Mouse (Mus musculus) adrenal gland, postnatal 25 days (tissue): ENCODE measurements around the gene Rexo4. TPM values are rescaled to one million over a fixed set of nuclear protein-coding genes. Genes with fewer than 3 reads are reported as not detected.

Experiments
- DNase-seq: peaks from one replicate; pipeline ENCODE4 v3.0.0; 2021; ENCODE audit warnings: mixed read lengths
- long read RNA-seq: library from polyadenylated mRNA; stranded (forward); transcript quantifications from one replicate; pipeline ENCODE4 v2.0.0, GENCODE M21; 2021
- total RNA-seq: library from RNA; stranded (reverse); gene quantifications from 2 replicates; pipeline ENCODE4 v1.2.3, GENCODE M21; 2021

Rexo4 gene
- total RNA-seq = 40.5 and 51.1 TPM in 2 replicates
- long read RNA-seq, transcript Rexo4-201 (8 exons, 2,281 nt) = major isoform, 19 of 26 reads
- long read RNA-seq, partial matches to known transcripts = 0 of 26 reads
- long read RNA-seq, other reads (novel, unspliced or antisense) = 7 of 26 reads

GRCm38 (mm10) chr2:26963923-26964723 is at the start of gene Rexo4:
Gene Rexo4, minus strand, starts transcription at chr2:26964386.
- DNase-seq = peak; percentile 94

- DNase-seq = peak; percentile 89
Observed at GRCm38 (mm10) chr2:27009714-27010244, 45.6 kb upstream of the Rexo4 start, which contains the start of gene Cacfd1. Gene Cacfd1, plus strand, starts transcription at chr2:27009926.

- no peak for DNase-seq
Observed at GRCm38 (mm10) chr2:27007701-27008100, 43.5 kb upstream of the Rexo4 start.

- no peak for DNase-seq
Observed at GRCm38 (mm10) chr2:27006255-27006654, 42.1 kb upstream of the Rexo4 start.

- DNase-seq = no peak
Observed at GRCm38 (mm10) chr2:26997993-26998392, 33.8 kb upstream of the Rexo4 start.

- DNase-seq = no peak
Observed at GRCm38 (mm10) chr2:26997498-26997897, 33.3 kb upstream of the Rexo4 start.

GRCm38 (mm10) chr2:26993936-26994335 is 29.8 kb upstream of the Rexo4 start:
- no peak for DNase-seq

- no peak for DNase-seq
Observed at GRCm38 (mm10) chr2:26984640-26985039, 20.5 kb upstream of the Rexo4 start.

GRCm38 (mm10) chr2:26984179-26984578 is 20.0 kb upstream of the Rexo4 start:
- DNase-seq = no peak

- no peak for DNase-seq
Observed at GRCm38 (mm10) chr2:26980361-26980760, 16.2 kb upstream of the Rexo4 start.

GRCm38 (mm10) chr2:26973960-26974359 is 9.8 kb upstream of the Rexo4 start:
- DNase-seq = no peak

GRCm38 (mm10) chr2:26973116-26973515 is 8.9 kb upstream of the Rexo4 start, which contains the start of gene Adamts13:
Gene Adamts13, plus strand, starts transcription at chr2:26973416.
- no peak for DNase-seq

GRCm38 (mm10) chr2:26967262-26967661 is 3.1 kb upstream of the Rexo4 start:
- no peak for DNase-seq

GRCm38 (mm10) chr2:26964724-26965370 is 661 bp upstream of the Rexo4 start:
- DNase-seq = no peak

GRCm38 (mm10) chr2:26960756-26961155 is 3.4 kb downstream of the Rexo4 start:
- DNase-seq = no peak

- DNase-seq = no peak
Observed at GRCm38 (mm10) chr2:26957488-26957859, 6.7 kb downstream of the Rexo4 start.

- no peak for DNase-seq
Observed at GRCm38 (mm10) chr2:26956811-26957487, 7.2 kb downstream of the Rexo4 start.

- no peak for DNase-seq
Observed at GRCm38 (mm10) chr2:26954735-26955395, 9.3 kb downstream of the Rexo4 start.

- DNase-seq = no peak
Observed at GRCm38 (mm10) chr2:26952866-26953265, 11.3 kb downstream of the Rexo4 start.

- DNase-seq = no peak
Observed at GRCm38 (mm10) chr2:26952193-26952592, 12.0 kb downstream of the Rexo4 start.

GRCm38 (mm10) chr2:26951346-26951905 is 12.8 kb downstream of the Rexo4 start:
- DNase-seq = peak; percentile 16

GRCm38 (mm10) chr2:26950411-26950810 is 13.8 kb downstream of the Rexo4 start:
- DNase-seq = no peak
